Mouse (Mus musculus): ENCODE results near the gene Iqschfp.

The Iqschfp gene

DNA sequence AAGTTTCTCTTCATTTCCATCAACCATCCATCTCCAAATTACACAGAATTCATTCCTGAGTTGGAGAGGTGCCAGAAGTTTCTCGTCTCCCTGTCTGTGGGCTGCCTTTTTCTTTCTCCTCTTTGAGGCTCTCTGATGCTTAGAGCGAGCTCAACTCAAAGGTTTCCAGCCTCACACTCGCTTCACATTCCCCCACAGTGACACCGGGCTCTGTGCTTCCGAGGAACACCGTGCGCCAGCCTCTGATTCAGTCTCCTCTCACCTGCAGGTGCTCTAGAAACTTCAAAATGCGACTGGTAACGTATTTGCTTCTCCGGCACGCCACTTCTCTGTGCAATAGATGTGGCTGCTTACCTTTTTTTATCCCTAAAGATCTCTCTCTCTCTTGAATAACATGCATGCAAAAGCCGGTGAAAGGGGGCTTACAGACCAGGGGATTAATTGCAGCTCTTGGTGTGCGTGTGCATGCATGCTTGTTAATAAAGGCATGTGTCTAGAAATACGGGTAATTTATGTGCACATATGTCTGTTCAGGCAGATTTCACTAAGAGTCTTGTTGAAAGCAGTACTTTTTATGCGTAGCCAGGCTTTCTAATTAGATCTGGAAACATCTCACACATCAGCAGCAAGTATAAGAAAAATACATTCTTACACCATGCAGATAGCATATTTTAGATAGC lies at the start of gene Iqschfp, which contains the start of gene Iqcj:
Gene Iqschfp (plus strand): TSS at position 207 of the 680 bp plus-strand sequence.
Gene Iqcj (plus strand): TSS at position 195 of the 680 bp plus-strand sequence.
- no peak for DNase-seq (ENCODE audit: low read depth, low spot score)

DNA sequence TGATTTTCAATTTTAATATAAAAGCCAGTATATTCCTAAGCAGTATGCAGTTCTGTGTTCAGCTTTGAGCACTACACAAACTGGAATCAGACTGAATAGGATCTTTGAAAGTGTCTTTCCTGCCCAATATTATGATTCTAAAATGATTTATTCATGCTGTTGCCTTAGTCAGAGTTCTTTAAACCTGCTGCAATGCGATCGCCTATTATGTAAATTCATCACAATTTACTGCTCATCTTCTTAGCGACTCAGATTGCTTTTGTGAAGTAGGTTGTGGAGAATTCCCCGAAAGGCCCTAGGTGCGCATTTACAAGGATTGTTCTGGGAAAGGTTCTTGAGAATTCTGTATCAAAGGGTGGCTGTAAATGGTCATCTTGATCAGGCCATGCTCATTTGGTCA lies 39.6 kb upstream of the Iqschfp start:
- no peak for DNase-seq (ENCODE audit: low read depth, low spot score)

- no peak for DNase-seq (ENCODE audit: low read depth, low spot score)
Measured at GRCm38 (mm10) chr3:67861524-67861923, 30.5 kb upstream of the Iqschfp start.

GRCm38 (mm10) chr3:67867420-67868065 lies 24.5 kb upstream of the Iqschfp start:
- no peak for DNase-seq (ENCODE audit: low read depth, low spot score)

- DNase-seq (ENCODE audit: low read depth, low spot score), result no peak
Measured at GRCm38 (mm10) chr3:67869424-67869823, 22.6 kb upstream of the Iqschfp start.

DNA sequence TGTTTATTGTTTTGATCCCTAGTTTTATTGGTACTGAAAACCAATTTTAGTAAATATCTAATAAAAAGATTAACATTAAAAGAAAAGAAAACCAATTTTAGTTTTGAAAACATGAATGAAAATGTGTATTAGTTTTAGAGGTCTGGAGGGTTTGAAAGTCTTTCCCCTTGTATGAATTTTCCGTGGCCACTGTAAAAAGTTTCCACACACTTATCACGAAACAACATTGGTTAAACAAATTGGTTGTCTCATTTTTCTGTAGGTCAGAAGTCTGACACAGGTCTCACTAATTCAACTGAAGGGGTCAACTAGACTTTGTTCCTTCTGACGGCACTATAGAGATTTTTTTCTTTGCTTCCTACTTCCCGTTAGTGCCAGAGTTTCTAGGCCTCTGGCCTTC lies 14.8 kb upstream of the Iqschfp start:
- no peak for DNase-seq (ENCODE audit: low read depth, low spot score)

DNA sequence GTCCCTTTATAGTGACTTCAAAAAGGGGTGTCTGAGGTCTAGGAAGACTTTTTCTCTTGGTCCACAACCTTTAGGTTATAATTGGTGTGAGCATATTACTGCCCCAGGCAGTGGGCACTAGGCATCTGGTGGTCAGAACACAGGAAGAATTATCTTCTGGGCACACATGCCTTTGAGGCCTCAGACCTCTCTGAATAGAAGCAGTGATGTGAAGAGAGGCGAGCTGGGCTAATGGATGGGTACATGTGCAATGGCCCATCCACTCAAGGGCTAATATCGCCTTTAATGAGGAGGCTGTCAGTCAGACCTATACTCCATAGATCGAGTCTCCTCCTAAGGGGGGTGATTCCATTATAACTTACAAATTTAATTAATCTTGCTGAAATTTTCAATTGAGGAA lies 7.7 kb upstream of the Iqschfp start:
- no peak for DNase-seq (ENCODE audit: low read depth, low spot score)

DNA sequence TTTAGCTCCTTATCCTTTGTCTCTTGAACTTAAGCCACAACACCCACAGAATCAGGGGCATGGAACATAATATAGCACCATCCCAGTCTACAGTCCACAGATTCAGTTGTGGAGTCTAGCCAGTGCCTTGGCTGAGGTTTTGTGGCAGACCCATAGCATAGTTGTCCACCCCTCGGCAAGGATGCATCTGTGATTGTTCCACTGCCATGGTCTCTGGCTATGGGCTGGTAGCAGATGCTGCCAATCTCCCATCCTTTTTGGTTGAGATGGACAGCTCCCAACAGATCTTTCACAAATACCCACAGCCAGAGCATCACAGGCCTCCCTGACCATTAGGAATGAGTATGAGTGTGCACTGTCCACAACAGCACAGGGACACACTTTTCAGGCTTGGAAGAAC lies 5.9 kb upstream of the Iqschfp start:
- no peak for DNase-seq (ENCODE audit: low read depth, low spot score)

DNA sequence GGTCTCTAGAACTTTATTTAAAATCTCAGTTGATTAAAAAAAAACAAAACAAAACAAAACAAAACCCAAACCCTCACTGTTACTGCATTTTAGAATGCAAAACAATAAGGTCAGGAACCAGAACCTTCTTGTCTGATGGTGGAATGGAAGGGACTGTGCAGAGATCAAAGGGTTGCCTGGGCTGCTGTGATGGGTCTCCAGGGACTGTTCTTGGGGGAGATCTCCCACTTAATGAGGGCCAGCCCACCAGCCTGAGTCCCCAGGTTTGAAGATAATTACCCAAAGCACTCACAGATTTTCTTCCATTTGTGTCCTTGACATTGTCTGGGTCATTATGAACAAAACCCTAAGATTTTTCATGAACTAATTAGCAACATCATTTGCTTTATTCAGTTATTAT lies 4.8 kb upstream of the Iqschfp start:
- DNase-seq (ENCODE audit: low read depth, low spot score), result no peak

GRCm38 (mm10) chr3:67892768-67893167 lies 736 bp downstream of the Iqschfp start:
- no peak for DNase-seq (ENCODE audit: low read depth, low spot score)

- DNase-seq (ENCODE audit: low read depth, low spot score), result no peak
Measured at GRCm38 (mm10) chr3:67902517-67902916, 10.5 kb downstream of the Iqschfp start.

GRCm38 (mm10) chr3:67908586-67908985 lies 16.6 kb downstream of the Iqschfp start:
- no peak for DNase-seq (ENCODE audit: low read depth, low spot score)

DNA sequence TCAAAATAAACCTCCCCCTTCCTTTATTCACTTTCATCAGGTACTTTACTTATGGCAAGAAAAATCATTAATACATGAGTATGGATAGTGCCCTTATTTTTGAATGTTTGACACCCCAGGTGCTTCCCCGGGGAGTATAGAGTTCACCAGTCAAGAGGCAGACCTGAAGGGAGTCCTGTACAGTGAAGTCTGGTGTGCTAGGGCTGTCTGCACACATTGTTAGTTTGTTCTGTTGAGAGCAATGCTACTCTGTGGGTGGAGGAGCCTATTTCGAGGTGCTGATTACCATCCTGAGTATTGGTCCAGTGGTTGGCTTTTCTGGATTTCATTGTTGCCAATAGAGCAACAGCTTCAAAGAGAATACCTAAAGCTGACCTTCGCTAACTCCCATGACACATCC lies 26.1 kb downstream of the Iqschfp start:
- DNase-seq (ENCODE audit: low read depth, low spot score), result no peak

GRCm38 (mm10) chr3:67918634-67919259 lies 26.7 kb downstream of the Iqschfp start:
- no peak for DNase-seq (ENCODE audit: low read depth, low spot score)

- DNase-seq (ENCODE audit: low read depth, low spot score), result no peak
Measured at GRCm38 (mm10) chr3:67923095-67923494, 31.1 kb downstream of the Iqschfp start.

- DNase-seq (ENCODE audit: low read depth, low spot score), result no peak
Measured at GRCm38 (mm10) chr3:67925453-67925852, 33.4 kb downstream of the Iqschfp start.

GRCm38 (mm10) chr3:67930424-67931133 lies 38.5 kb downstream of the Iqschfp start:
- no peak for DNase-seq (ENCODE audit: low read depth, low spot score)

DNA sequence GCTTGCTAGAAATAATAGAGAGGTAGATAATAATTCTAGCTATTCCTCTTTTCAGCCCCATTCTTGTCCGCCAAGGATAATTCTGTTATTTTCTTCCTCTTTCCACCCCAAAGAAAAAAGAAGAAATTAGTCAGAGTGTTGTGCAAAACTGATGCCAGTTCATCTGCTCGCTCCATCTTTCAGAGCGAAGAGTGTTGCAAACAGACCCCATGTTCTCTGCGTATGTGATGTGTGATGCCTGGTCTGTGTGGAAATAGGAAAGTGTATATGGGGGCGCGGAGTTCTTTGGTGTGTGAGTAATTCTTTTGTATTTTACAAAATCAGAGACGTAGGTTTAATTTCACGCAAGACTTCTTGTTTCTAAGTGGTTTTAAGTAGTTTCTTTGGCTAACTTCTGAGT lies 39.1 kb downstream of the Iqschfp start:
- no peak for DNase-seq (ENCODE audit: low read depth, low spot score)

DNA sequence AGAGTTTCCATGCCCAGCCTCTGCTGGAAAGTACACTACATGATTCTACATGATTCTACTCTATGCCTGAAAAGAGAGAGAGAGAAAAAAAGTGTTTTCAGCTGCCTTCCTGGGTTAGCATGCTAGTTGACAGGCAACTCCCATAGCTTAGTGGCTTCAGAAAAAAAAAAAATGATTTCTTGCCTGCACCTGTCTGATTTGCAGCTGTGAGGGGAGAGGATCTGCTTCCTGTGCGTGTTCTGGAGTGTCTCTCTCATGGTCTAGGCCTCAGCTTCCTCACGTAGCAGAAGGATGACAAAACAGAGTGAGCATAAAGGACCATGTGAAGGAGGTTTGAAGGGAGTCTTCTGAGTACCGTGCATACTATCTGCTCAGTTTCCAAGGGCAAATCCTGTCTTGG lies 39.9 kb downstream of the Iqschfp start:
- DNase-seq (ENCODE audit: low read depth, low spot score), result no peak

- no peak for DNase-seq (ENCODE audit: low read depth, low spot score)
Measured at GRCm38 (mm10) chr3:67935829-67936228, 43.8 kb downstream of the Iqschfp start.

GRCm38 (mm10) chr3:67947000-67947399 lies 55.0 kb downstream of the Iqschfp start:
- no peak for DNase-seq (ENCODE audit: low read depth, low spot score)

- DNase-seq (ENCODE audit: low read depth, low spot score), result no peak
Measured at GRCm38 (mm10) chr3:67952517-67952940, 60.5 kb downstream of the Iqschfp start.

Measured in retina, adult 2 months (tissue).